Mouse (Mus musculus): ENCODE data around the gene Iars2.
"Not testable (repeated sequence)": the region's sequence is repeated elsewhere in the genome, so short reads cannot be mapped to it uniquely, and the experiment has no call there.

Gene Iars2

DNA sequence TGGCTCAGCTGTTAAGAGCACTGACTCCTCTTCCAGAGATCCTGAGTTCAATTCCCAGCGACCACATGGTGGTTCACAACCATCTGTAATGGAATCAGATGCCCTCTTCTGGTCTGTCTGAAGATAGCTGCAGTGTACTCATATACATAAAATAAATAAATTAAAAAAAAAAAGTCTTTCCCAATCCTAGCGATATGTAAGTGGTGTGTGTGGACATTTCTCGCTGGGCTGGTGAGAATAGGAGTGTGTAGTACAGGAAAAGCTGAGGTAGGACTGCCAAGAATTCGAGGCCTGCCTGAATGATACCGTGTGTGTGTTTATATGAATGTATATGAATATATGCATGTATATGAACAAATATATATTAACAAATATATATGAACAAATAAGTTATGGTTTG lies 2.2 kb upstream of the Iars2 start:
- no peak for DNase-seq

DNA sequence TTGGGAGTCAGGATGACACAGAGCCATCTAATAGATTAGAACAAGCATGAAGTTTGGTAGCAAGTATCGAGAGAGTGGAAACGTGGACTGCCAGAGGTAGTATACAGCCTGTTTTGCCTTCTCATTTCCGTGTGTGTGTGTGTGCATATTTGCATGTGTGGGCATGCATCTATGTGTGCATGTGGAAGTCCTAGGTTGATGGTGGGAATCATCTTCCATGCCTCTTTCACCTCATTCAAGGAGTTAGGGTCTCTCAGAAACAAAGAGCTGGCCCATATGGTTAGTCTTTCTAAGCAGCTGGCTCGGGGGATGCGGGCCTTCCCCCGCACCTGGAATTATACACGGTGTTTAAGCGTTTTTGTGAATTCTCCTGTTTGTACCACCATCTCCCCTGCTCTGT lies 655 bp upstream of the Iars2 start:
- no peak for DNase-seq

DNA sequence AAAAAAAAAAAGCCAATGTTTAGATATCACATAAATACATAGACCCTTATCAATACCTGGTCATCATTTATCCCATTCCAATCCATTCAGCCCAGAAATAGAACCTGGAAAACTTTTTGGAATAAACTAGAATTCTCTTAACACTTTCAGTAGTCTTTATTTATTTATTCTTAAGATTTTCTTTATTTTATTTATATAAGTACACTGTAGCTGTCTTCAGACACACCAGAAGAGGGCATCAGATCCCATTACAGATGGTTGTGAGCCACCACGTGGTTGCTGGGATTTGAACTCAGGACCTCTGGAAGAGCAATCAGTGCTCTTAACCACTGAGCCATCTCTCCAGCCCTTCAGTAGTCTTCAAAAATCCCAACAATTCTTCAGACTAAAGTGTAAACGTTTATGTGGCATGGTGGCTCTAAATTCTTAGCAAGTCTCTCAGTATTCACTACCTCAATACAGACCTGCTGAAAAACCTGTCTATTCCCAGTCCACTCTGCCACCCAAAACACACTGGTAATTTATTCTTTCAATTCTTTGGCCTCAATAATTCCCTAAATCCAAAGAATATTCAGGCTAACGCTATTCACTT lies 1.3 kb downstream of the Iars2 start:
- not testable (repeated sequence) for DNase-seq

DNA sequence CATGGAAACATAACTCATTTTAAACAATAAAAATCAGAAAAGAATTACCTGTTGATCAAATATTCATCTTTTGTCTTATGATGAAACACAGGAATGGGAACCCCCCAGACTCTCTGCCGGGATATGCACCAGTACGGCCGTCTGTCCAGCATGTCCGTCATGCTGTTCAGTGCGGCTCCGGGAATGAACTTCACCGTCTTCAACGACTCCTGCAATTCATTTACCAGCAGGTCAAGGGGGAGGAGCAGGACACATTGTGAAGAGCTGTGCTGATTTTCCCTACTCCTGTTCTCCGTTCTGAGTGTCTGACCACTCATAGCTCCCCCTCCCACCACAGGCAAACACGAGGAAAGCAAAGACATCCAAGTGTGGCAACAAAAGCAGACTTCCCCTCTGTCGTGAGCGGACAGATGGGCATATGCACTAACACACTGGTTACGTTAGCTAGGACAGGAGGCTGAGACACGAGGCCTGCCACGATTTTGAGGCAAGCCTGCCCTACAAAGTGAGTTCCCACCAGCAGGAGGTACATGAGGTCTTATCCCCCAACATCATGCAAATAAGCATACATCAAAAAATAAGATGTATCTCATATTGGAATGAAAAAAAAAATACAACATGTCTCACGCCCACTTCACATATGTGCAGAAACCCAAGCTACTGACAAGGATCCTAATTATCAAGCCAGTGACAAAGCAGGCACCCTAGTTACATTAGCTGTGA lies 13.2 kb downstream of the Iars2 start:
- DNase-seq, result no peak

DNA sequence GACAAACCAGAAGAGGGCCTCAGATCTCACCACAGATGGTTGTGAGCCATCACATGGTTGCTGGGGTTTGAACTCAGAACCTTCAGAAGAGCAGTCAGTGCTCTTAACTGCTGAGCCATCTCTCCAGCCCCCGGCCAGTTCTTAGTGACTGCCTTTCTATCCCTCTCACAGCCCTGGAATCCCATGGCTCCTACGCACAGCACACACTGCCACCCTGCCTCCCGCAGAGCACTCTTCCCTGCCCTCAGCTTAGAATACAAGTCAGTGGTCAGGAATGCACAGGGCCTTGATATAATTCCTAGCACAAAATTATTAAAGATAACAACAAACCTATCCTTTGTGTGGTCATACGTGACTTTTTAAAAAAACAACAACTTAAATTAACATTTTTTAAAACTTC lies 14.7 kb downstream of the Iars2 start:
- DNase-seq, result no peak

DNA sequence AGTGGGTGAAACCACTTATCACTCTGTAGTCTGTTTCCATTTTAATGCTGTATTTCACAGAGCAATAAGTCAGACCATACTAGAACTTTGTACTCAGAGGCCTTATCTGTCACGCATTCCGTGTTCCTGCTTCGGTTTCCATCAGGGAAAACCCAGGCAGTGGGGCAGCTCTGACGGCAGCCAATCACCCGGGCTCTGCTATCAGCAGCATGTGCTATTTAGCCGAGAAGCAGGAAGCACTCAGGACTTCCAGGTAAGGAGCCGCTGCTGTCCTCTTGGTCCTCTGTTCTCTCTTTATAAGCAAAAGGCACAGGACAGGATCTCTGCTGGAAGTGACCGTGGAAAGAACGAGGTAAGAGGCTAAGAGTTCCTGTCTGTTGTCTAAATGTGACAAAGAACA lies 17.2 kb downstream of the Iars2 start:
- DNase-seq, result no peak

DNA sequence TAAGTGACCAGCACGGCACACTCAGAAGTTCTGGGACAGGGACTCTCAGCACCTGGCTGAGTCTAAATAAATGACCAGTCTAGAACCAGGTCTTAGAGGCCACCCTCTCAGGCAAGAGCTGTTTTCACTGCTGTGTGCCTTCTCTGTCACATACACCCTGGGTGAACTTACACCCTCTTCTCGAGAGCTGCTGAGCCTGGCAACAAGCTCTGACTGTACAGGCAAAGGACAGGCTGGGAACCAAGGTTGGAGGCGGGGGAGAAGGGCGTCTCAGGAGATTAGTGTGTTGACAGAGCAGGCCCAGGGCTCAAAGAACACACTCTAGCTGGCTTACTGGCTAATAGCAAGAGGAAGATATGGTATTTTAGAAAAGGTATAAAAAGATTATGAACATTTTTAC lies 20.3 kb downstream of the Iars2 start:
- no peak for DNase-seq

DNA sequence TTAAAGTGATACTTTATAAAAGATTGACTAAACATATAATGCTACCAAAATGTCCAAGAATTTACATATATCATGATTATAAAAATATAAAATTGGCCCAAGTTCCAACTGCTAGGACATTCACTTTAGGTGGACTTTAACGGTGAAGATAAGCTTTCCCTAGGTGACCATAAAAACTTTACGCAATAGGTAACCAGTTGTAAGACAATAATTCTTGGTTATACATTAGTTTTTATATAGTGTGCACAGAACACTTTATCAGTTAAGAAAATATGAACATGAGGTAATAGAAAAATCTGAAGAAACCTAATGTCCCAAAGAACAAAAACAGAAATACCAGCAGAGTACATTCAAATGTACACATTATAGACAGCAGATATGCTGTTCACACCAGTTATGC lies 20.9 kb downstream of the Iars2 start:
- DNase-seq, result no peak

DNA sequence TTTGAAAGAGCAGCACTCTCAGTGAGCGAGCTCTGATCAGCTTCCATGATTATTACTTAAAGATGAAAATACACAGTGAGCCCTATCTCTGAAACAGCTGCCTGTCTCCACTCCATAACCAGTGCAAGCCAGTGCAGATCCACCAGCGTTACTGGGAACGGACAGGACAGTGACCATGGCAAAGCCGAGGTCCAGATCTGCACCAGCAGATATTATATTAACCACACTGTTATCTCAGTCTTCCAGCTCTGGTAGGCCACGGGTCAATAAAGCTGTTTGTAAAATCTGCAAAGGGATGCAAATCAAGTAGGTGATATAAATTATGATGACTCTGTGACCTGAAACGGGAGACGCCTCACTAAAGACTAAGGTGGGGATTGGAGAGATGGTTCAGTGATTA lies 21.6 kb downstream of the Iars2 start:
- DNase-seq, result no peak

DNA sequence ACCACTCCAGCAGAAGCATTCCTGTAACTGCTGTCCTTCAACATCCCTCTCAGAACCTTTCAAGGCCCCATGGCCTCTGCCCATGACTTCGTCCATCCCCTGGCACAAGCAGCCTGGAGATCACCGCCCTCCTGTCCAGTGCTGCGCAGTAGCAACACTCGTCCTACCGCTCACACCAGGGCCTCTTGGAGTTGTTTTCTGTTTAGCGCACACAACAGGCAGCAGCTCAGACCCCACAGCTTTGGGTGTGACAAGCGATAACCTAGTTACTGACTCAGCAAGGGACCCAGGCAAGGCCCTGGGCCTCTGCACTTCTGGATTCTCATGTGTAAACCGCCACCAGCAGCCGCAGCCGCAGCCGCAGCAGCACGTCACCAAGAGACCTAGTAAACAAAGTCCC lies 22.4 kb downstream of the Iars2 start:
- DNase-seq, result no peak

DNA sequence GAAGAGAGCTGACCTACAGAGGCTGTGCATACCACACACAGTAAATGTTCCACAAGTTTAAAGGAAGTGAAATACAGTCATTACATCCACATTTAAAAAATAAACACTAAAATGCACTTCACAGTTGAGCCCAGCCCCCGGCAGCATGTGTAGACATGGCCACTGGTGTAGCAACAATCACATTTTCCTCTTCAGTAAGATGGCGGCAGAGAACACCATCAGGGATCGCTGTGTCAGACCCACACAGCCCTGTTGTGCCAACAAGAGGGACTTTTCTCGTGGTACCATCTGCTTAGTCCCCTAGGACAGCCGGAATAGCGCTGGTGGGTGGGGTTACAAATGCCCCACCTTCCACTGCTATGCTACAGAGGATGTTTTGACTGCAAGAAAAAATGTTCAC lies 26.4 kb downstream of the Iars2 start:
- DNase-seq, result no peak

DNA sequence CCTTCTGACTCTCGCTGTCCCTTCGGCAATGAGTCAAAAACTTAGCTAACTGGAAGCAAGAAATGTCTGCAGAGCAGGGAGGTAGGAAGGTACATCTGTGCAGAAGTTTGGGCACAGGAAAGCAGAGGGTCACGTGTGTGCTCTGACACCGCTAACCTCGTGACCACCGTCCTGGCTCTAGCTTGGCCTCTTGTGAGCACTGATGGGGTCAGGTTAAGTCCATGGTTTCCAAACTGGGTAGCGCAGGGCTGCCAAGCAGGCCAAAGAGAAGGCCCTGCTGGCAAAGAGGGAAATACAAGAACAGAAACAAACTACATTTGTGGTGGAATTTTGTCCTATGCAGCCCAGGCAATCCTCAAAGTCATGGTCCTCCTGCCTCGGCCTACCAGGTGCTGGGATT lies 30.7 kb downstream of the Iars2 start:
- DNase-seq, result no peak

DNA sequence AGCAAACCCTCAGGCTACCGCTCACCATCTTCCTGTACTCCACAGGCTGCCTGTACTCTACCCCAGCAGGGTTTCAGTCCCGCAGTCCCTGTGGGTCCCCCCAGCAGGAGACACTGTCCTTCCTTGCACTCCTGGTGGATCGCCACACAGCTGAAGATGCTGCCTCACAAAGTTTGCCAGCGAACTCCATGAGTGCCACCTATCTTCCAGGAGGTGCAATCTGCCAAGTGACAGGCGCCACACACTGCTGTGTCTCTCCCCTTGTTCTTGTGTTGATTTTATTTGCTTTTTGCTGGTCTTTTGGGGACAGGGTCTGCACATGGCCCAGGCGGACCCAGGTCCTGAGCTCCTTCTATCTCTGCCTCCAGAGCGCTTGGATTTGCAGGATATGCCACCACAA lies 32.3 kb downstream of the Iars2 start:
- DNase-seq, result no peak

DNA sequence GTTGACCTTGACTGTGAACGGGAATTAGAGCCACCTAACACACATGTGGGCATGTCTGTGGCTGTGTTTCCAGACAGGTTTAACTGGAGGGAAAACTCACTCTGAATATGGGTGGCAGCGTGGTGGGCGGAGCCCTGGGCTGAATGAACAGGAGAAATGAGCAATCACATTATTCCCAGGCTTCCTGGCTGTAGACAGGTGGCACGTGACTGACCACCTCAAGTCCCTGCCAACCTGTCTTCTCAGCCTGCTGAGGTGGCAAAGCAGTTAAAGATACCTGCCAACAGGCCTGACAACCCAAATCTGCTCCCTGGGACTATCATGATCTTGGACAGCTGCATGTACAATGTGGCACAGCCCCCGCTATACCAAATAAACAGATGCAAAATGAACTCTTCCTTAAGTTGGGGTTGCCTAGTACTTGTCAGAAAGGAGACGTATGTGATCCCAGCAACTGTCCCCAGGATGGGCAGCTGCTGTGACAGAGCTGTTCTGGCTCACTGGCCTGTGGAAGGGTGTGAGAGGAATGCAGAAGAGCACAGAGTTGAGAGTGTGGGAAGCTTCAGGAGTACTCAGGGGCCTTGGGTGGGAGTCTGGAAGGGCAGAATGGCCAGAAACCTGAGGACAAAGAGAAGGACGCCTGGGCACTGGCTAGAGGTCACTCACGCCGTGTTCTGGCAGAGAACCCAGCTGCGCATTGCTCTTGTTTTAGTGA lies 36.4 kb downstream of the Iars2 start:
- DNase-seq, result no peak

DNA sequence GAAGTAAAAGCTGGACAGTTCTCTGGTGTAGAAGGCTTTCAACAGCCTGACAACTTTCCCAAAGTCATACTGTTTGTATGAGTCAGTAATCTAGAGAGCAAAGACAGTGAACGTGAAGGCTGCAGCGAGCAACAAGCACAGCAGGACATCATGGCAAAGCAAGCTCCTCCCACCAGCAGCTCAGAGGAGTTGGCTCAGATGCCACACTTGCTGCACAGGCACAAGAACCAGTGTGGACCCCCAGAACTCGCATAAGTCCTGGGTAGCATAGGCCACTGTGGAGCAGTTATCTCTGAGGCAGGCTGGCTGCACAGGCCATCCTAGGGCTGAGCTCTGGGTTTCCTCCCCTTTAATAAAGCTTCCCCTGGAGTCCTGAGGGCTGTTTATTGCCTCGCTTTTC lies 37.9 kb downstream of the Iars2 start:
- DNase-seq, result no peak

DNA sequence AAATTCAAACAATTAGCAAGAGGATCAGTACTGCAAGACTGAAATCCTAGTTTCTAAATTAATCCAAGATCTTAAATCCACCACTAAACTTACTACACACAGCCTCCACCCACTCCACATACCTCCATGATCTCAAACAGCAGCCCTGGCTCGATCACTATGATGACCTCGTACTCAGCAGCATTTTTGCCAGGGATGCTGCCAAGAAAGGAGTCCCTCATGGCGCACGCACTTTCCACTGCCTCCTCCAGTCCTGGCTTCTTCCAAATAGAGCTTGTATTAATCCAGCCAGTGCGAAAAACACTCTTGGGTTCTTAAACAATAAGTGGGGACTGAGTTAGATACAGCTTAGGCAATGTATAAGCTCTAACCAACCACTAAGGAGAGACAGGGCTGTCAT lies 40.0 kb downstream of the Iars2 start:
- no peak for DNase-seq

DNA sequence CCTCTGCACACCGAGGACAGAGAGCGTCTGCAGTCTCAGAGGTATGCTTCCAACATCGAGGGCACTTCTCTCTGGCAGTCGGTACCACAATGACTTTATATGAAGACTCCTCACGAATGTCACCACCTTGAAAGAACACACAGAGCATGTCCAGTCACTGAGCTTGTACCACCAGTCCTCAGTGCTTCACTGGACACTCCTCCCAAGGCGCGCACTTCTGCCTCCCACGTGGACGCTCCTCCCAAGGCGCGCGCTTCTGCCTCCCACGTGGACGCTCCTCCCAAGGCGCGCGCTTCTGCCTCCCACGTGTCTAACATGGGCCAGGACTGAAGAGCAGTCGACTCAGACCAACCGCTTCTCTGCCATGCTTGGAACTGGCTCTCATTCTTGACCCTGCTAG lies 42.1 kb downstream of the Iars2 start:
- DNase-seq, result no peak

DNA sequence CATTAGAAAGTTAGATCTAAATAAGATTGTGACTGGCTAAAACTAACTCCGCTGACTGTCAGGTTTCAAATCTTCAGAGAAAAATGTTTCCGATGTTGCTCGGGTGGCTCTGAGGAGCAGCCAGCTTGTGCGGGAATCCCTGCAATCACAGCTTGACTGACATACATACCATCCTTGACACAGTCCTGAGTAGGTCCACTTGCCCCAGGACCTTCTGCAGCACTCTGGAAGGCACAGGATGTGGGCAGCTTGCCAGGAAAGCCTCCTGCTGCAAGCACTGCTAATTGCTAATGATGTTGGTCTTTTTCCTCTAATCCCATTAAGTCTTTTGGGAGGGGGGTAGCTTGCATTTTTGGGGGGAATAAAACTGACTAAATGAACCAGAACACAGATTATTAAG lies 44.0 kb downstream of the Iars2 start:
- peak; percentile 51 for DNase-seq

DNA sequence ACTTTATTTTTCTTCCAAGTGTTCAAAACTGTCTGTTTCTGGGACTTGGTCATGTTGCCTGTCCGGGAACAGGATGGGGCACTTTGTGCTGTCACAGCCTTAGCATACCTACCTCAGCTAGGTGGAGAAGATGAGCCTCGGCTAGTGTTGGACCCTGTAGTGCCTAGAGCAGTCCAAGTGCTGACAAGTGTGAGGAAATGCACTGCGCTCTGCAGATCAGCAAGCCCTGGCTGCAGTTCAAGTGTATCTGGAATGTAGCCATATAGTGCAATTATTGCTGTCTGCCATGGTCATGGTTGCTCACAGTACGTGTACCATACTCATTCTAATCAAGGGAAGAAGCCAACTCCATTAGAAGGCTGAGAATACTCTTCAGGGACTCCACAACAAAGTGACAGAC lies 44.5 kb downstream of the Iars2 start:
- peak; percentile 59 for DNase-seq

DNA sequence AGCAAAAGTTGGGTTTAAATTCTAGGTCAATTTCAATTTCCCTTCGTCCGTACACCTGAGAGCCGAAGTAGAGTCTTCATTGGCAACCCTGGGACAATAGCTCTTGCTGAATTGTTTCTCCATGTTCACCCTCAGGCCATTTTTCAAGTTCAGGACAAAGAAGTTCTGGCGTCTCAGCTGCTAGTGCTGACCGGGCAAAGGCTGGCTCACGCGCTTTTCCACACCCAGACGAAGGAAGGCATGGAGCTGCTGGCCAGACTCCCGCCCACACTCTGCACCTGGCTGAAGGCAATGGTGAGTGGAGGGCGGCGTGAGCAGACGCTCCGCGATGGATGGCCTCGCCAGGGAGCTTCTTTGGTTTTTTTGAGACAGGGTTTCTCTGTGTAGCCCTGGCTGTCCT lies 45.9 kb downstream of the Iars2 start:
- DNase-seq, result no peak

DNA sequence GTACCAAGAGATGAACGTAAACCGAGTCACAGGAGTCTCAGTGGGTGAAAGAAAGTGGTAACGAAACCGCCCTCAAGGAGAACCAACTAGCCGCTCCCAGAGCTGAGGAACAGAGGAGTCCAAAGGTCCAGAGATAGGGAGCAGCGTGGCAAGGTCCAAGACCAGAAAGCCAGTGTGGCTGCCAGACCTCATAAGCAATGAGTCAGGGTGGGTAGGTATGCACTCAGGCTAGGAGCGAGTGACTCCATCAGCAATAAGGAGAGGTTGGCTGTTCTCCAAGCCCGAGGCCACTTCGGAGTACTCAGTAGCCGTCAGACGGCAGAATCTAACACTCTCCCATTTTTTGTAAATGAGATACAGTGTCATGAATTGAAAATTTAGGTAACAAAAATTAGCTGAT lies 46.4 kb downstream of the Iars2 start:
- no peak for DNase-seq

DNA sequence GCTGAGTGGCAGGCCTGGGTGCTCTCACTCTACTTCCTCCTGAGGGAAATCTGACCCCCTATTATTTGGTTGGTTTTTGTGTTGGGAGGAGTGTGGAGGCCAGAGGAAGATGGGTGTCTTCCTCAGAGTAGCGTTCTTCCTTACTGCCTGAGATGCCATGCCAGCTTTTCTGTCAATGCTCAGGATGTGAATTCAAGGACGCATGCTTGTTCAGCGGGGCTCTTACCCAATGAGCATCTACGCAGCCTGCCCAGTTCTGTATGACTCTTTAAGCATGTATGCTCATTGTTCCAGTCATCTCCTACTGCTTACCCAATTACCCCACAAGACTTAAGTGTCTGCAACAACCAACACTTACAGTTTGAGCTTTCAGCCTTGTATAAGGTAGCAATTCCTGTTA lies 48.6 kb downstream of the Iars2 start:
- DNase-seq, result no peak

DNA sequence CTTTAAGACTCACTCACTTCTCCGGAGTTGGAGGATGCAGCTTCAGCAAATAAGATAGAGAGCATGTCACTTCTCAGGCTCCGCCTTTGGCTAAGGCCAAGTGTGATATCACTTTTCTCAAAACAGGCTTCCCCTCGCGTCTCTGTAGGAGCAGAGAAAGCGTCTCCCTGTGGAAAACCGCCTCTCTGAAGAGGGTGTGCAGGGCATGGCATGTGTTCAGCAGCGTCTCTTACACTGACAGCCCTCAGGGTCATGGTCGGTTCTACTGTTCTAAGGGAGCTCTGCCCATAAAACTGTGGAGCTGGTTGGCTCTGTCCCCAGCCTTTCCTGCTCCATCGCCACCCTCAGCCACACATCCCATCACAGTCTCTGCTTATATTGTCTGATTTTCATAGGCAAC lies 49.9 kb downstream of the Iars2 start:
- DNase-seq, result no peak

DNA sequence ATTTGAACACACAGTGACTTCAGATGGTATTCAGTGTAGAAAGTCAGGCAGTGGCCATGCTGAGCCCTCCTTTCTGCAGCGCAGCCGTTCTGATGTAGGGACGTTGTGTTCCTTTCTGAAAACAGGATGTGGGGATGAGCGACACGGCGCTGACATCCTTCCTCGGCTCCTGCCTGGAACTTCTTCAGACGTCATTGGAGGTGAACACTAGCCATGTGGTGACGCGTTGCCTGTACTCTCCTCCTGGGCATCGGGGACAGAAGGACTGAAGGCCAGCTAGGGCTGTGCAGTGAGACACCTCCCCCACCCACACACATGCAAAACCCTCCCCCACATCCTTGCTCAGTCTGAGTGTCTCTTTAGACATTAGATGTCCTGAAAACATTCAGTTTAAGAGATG lies 52.2 kb downstream of the Iars2 start:
- DNase-seq, result no peak

DNA sequence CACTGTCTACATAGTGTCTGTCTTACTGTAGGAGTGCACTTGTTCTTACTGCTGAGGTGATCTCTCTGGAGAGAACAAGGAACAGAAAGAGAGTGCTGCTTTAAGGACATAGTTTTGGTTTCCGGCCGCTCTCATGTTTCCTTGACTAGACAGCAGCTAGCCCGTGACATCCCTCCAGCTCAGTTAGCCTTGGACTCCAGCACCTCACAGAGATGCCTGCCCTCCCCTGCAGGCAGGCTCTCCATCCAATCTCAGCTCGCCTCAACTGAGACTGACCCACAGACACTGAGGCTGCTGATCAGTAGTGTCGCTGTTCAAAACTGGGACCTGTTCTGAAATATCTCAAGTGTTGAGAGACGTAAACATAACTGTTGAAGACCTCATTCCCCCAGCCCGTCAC lies 53.2 kb downstream of the Iars2 start:
- no peak for DNase-seq
